Mouse (Mus musculus) layer of hippocampus, adult 8-10 months (tissue): ENCODE data around the gene Atf3. TPM values are rescaled to one million over a fixed set of nuclear protein-coding genes. Genes with fewer than 3 reads are reported as not detected.
A peak's percentile ranks its signal among the peaks of the same experiment; 100 is the strongest.

Experiments
- DNase-seq, 2 experiments: peaks; one replicate each; pipeline ENCODE4 v3.0.0; 2022; ENCODE audit warnings: low spot score in 2 of 2
- total RNA-seq, 4 experiments: library from RNA; stranded (reverse); gene quantifications; 2 replicates each; pipeline ENCODE4 v1.2.4; 2022

Atf3 gene
- total RNA-seq, 4 experiments from 2014 or later, result 0.80 to 7.7 (median 3.5) TPM

DNA sequence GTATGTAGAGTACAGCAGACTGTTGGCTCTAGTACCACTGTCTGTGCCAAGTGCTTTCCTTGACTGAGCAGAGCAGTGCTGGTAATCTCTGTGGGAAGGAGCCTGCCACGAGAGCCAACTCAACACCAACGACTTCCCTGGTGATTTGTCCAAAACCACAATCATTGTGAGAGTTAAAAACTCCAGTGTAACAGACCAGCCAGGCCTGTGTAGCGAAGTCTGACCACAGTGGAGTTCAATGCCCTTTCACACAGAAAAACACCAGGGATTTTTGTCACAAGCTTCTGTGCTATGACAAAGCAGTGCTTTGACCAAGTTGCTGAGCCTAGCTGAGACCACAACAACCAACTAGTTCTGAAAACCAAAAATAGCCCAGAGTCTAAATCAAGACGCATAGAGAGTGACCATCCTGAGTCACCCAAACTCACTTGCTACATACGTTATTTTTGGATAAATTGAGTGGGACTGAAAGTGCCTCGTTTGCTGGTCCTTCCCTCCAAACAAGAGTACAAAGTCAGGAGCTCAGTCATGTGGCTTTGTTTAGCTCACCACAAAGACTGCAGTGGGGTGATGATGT is 12.6 kb upstream of the Atf3 start:
- no peak for DNase-seq

DNA sequence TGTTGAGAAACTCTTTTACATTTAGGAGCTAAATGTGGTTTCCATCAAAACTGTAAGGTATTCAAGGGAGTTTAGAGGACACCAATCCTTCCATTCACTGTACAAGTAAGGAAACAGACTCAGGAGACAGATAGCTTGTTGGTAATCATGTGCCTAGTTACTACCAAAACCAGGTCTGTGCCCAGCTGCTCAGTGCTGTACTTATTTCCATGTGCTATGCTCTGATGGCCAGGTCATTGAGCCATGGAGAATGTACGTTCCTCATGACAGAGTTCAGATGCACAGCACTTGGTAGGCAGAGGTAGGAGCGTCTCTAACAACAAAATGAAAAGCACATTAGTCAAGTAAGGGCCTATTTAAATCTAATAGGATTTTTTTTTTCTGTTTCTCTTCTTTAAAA is 8.7 kb upstream of the Atf3 start:
- no peak for DNase-seq

DNA sequence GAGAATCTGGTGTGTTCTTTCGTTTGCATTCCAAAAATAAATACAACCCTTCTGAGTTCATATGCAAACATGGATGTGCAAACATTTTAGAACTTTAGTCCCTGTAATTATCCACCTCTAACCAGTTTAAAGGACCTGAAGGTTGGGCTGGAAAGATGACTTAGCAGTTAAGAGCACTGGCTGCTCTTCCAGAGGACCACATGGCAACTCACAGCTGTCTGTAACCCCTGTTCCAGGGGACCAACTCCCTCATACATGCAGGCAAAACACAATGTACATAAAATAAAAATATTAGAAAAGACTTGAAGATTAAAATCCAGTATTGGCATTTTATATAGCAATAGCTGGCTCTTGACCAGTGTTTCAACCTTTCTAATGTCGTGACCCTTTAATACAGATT is 7.9 kb upstream of the Atf3 start:
- no peak for DNase-seq

DNA sequence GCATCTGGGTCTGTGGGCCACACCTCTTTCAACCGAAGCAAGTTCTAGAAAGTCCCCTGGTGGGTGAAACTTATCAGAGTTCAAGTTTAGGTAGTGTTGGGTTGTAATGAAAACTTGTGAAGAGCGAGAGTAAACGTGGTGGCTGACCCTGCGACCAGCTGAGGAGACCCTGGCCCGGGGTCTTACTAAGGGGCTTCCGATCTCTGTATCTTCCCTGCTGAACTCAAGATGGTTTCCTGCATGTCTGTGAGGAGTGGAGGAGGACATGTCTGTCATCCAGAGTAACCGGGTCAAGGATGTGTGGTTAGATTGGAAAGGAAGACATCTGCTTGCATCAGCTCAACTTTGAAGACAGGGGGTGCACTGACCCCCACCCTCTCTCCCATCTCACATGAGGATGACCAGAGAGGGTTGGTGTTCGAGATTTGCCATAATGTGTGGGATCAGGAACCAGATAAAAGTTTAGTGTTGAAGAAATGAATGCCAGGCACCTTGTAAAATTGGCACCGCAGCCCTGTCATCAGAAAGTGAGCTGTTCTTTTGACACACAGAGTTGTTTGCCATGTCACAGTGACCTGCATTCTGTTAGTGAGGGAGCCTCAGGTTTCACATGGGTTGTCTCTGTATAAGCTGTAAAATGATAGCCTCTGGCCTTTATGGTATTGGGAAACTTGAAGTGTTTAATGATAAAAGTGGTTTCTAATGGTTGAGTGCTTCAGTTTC is 7.3 kb upstream of the Atf3 start:
- no peak for DNase-seq

DNA sequence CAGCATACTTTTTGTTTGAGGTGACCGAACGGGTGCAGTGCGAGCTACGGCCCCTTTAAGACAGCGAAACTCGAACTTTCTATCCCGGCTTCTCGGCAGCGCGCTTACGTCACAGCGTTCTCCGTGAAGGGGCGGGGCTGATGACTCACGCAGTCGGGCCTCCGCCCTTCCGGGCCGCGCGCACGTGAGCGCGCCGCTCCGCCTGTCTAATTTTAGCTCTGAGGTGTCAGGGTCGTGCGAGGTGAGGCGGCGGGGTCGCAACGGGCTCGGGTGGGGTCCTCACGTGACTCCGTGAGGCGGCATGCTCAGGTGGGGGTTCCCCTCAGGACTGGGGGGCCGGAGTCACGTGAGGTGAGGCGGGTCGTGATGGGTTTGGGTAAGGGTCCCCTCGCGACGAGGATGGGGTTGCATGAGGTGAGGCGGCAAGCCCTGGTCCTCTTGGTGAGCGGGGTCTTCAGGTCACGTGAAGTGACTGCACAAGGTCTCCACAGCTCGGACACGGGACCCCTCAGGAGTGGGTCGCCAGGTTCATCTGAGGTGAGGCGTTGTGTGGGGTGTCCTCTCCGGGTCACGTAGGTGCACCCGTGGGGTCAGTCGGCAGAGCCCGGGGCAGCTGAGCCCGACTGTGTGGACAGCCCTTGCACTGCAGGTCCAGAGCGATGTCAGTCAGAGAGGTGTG is 6.6 kb upstream of the Atf3 start:
- peak; percentile 90 to 91 for DNase-seq

DNA sequence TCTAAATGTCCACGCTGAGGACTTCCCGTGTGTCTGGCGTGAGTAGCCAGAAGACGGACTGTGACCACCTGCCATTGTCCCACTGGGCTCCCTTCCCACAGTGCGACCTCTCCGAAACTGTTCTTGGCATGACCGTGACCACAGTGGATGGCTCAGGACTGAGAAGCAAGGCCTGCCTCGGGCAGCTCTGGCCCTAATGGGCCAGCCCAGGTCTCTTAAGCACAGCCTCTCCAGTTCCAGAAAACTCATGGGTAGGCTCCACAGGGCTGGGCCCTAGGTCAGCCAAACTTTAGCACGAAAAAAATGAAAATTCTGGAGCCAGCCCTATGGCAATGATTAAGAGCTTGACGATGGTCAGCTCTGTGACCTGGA is 6.1 kb upstream of the Atf3 start:
- DNase-seq, result no peak

DNA sequence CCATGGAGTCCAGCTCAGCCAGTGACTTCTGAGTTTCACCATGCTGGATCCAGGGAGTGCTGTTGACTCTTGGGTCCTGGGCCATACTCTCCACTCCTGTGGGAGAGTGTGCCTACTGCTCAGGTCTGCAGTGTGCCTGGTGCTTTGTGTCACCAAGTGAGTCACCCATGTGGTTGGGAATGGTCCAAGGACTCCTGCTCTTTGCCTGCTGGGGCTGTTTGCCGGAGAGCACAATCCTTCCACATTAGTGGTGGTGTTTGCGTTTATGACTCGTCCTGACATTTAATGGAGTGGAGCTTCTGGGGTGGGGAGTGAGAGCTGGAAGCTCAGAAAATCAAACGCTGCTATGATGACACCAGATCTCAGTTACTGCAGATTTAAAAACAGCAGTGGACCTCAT is 4.2 kb upstream of the Atf3 start:
- DNase-seq, result peak in 1 of 2 experiments; percentile 8

DNA sequence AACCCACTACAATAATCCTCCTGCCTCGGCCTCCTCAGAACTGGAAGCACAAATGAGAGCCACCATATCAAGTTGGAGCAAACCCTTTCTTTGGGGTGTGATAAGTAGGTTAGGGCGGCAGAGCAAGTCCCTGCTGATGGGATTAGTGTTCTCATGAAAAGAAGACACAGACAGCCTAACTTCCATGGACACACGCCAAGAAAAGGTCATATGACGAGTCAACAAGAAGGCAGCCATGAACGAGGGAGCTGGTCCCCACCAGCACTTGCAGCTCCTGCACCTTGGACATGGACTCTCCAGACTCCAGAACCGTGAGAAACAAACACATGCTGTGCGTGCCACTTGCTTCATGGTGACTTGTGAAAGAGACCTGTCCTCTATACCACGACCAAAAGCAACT is 2.7 kb upstream of the Atf3 start:
- DNase-seq, result no peak

DNA sequence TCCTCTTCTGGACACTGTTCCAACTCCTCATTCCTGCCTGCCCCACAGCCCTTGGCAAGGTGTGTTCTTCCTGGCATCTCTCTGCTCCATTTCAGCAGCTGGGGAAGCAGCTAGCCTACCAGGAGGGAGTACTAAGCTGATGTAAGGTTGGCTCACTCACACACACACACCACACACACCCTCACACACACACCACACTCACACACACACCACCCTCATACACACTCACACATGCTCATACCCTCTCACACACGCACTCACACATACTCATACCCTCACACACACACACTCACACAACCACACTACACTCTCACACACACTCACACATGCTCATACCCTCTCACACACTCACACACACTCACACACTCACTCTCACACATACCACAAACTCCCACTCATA is 1.9 kb upstream of the Atf3 start:
- DNase-seq, result no peak

DNA sequence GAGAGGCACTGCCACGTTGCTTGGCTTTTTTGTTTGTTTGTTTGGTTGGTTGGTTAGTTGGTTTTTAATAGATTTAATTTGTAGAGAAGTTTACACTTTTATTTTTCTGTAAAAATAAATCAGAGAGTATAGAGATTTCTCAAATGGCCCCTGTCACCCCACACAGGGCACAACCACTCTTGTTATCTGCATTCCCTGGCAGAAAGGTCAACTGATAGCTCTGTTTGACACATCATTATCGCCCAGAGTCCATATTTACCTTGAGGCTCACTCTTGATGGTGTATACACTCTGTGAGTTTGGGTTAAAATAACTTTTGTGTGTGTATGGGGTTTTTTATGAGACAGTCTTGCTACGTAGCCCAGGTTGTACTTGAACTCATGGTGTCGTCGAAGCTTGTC is 744 bp upstream of the Atf3 start:
- no peak for DNase-seq

DNA sequence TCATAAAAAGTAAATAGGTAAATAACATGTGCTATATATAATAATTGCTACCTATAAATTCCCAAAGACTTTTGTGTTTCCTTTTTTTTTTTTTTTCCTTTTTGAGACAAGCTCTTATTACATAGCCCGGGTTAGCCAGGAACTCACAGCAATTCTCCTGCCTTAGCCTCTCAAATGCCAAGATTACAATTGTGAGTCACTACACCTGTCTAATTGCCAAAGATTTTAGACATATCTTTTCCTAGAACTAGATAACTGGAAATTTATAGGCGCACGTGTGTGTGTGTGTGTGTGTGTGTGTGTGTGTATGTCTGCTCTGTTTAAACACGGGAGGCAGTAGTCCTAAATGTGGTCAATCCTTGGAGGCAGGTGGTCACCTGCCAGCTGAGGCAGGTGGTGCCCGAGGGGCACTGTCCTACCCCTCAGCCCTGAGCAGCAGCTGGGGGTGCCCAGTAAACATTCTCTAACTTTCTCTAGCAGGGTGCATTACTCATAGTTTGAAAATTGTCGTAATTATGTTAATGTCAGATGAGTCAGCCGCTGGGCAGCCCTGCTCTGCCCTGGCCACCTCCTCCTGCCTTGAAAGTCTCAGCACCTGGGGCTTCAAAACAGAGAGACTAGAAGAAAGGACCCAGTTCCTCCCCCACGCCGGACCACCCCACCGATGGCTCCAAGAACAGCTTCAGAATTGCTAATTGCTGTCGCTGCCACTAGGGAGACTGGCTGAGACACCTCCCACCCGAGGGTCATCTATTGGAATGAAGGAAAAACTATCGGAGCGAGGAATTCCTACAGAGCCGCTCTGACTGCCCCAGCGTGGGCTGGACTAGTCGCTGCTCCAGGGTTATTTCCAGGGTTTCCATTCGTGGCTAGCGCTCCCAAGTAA is 1.8 kb downstream of the Atf3 start:
- no peak for DNase-seq

DNA sequence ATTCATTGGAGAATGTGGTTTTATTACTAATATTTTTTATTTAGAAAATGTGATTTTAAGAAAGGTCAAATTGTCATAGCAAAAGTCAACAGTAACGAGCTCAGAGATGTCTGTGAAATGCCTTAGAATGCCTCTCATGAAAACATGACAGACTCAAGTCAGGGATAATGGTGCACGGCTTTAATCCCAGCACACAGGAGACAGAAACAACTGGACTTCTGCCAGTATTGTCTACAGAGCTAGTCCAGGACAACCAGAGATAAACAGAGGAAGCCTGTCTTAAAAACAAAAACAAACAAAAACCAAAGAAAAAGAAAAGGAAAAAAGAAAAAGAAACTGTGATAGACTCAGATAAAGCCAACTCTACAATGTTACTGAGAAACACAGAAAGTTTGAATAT is 6.7 kb downstream of the Atf3 start:
- no peak for DNase-seq

DNA sequence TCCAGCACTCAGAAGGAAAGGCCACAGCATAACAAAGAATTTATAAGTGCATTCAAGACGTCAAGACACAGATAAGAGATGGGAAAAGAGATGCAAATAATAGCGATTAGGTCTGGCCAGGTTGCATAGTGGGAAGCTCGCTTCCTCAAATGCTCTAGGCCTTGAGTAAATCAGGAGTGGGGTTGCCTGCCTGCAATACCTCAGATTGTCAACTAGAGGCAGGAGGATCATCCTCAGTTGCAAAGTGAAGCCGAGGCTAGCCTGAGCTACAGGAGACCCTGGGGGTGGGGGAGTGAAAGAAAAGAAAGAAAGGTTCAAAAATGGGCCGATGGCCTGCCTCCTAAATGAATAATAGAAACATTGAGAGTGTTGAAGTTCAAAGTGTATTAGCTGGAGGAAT is 12.0 kb downstream of the Atf3 start:
- no peak for DNase-seq

DNA sequence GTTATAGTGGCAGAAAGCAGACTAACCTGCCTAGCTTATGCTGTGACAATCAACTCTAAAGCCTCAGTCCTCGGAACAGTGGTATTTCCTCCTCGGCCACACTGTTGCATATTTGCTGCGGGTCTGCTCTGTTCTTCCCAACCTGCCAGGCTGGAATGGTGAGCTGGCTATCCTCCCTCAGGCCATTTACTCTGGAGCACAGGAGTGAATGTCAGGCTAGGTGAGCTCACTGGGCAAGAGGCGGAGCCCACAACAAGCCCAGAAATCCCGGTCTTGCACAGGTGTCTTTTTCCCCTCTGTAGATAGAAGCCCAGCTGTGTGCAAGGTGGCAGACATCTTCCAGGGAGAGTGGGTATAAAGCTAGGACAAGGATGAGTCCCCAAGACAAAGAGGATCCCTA is 13.0 kb downstream of the Atf3 start:
- no peak for DNase-seq

DNA sequence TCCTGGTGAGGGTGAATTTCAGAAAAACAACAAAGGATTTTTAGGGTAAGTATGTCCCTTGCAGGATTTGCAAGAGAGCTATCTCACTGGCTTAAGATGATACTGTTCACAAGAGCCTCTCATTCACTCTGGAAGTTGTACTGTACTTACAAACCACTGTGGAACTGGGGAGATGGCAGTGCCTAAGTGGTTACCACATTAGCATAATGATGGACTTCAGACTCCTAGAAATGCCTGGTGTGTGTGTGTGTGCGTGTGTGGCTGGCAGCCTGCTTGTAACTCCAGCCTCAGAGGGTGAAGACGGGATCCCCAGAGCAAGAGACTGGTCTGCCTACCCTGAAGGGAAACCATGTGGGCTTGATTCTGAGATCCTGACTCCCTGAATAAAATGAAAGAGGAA is 14.3 kb downstream of the Atf3 start:
- no peak for DNase-seq

DNA sequence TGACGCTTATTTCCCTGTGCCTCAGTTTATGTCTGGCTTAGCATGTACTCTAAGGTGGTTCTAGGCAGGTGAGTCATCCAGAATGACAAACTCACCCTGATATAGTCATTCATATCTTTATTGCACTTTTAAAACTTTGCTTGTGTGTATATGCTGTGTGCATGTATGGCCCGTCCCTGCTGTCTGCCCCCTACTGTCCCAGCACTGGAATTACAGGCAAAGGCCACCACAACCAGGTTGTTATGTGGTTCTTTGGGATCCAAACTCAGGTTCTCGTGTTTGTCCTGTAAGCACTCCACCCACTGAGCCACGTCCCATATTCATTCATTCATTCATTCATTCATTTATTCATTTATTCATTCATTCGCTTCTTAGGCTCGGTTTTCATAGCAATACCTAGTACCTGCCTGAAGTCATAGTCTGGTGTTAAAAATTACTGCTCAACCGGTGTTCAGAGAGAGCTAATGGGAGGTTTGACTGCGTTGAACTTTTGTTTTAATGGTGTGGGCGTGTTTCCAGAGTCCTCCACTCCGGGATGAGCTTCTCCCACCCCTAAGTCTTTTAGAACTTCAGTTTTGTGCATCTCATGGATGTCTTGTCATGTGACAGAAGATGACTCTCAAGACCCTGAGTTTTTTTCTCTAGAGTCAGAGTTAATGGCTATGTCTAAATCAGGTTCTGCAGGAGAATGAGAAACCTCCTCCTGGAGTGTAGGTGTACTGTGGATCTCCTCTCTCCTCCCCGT is 15.5 kb downstream of the Atf3 start:
- DNase-seq, result no peak

DNA sequence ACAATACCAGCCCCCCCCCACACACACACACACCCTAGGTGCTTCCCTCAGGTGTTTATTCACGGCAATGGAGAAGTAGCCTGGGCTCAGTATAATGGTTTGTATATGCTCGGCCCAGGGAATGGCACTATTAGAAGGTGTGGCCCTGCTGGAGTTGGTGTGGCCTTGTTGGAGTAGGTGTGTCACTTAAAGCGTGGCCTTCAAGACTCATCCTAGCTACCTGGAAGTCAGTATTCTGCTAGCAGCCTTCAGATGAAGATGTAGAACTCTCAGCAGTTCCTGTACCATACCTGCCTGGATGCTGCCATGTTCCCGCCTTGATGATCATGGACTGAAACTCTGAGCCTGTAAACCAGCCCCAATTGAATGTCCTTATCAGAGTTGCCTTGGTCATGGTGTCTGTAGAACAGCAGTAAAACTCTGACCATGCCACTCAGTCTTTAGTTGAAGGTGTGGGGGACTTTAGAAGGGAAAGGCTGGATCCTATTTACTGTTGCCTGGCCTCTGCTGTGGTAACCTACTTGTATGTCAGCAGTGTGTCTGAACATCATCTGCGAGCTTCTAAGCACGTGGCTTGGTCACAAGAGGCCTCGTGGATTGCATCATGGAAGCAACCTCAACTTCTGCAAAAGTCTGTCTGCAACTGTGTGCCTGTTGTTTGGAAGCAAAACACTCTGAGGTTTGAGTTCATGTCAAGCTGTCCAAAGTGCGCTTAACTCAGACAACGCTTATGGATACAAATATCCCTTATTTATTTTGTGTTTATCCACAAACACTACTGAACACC is 16.8 kb downstream of the Atf3 start:
- DNase-seq, result no peak

DNA sequence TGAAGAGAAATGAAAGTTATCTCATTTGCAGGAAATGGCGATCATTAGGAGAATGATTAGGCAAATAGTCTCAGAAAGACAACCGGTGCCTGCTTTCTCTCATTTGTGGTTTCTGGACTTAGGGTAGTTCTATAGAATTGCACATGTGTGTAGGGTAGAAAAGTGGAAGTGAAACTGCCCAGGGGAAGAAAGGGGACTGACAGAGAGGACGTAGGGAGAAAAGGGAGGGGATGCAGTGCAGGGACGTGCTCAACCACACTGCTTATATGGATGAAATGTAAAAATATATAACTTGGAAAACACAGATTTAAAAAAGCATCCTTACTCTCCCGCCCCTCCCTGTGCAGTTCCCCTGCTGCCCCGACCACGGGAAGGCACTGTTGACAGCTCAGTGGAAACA is 19.9 kb downstream of the Atf3 start:
- DNase-seq, result no peak

DNA sequence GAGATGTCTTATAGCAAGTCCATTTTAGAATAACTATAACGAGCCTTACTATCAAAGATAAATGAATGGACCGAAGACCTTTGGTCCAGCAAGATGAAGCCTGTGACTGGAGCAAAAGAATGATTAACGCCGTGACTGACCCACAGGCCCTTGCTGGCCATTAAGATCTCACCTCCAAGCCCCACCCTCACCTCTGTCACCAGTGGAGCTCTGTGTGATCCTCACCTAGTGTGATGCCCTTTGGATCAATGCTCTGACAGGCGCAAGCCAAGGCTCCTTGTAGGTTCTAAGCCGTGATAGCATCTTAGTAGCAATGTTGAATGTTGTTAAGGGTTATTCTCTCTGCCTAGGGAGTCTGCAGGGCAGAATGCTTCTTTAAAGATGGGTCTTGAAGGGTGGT is 21.8 kb downstream of the Atf3 start:
- DNase-seq, result no peak

DNA sequence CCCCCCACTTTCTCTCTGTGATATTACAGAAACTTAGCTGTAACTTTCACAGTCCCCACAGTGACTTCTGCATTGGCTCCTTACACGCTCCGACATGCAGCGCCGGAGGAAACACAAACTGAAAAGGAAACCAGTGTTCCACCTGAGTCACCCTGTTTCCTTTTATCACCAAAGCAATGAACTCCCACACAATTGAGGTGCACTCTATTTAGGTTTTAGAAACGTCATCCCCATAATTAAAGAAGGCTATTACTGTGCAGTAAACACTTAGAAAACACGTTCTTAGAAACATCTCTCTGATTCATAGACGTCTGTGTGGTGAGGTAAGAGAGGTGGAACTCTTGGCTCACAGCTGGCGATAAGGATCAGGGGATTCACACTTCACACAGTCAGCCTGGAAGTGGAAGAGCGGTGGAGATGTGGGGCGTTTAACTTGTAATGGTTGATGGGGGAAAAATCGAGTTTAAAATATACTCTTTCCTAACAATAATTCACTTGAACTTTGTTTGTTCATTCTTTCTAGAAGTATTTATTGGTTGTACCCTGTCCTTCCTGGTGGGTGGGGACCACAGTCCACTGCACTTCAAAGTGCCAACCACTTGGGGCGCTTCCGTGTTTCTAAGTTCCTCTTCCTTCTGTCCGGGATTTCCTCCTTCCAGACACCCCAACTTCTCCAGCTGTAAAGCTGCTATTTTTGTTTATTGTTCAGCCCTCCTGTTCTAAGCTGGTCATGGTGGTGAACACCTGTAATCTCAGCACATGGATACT is 24.0 kb downstream of the Atf3 start:
- no peak for DNase-seq
